Mouse (Mus musculus): Measurements from ENCODE around the gene Rnf8. TPM values are rescaled to one million over a fixed set of nuclear protein-coding genes. Genes with fewer than 3 reads are reported as not detected.

Rnf8 gene
- polyA plus RNA-seq, 1 experiment from 2014 or later = 63.7 TPM

DNA sequence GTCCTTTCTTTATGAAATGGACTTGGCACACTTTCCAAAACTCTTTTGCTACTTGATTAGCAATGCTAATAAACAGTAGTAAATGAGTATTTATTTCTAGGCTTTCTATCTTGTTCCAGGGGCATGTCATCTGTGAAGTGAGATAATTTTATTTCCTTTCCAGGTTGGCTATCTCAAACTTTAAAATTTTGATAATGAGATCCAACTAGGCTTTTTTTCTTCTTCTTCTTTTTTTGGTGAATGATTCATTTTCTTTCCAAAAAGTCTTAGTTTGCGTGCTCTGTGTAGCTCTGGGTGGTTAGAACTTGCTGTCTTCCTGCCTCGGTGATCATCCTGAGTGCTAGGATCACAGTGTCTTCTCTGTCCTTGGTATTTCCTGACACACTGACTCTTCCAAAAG is 78.2 kb downstream of the Rnf8 start:
- no peaks in the 10 kb centered on the region for H3K4me1 ChIP-seq (ENCODE audit: control insufficient read depth, insufficient read depth, low read length)
- no peak overlapping the region for H3K4me2 ChIP-seq (ENCODE audit: low read depth, low read length)
- ATAC-seq (ENCODE audit: insufficient read depth, low FRiP score) = no peak
- peaks cover 25% of the 10 kb centered on the region for H3K36me3 ChIP-seq (ENCODE audit: control insufficient read depth, insufficient read depth, low read length)
- no peaks in the 10 kb centered on the region for H3K9me3 ChIP-seq (replicated peaks; ENCODE audit: control insufficient read depth, low read length)
- no peaks in the 10 kb centered on the region for H3K27me3 ChIP-seq (ENCODE audit: control insufficient read depth, insufficient read depth, low read length)
- no peak overlapping the region for H3K4me3 ChIP-seq (replicated peaks; ENCODE audit: low read length)
- H3K27ac ChIP-seq (ENCODE audit: low read length) = no peak overlapping the region
- WGBS = 90% methylated on average over 2 of the region's 2 CpGs
- H3K9ac ChIP-seq (ENCODE audit: low read length) = no peak overlapping the region

DNA sequence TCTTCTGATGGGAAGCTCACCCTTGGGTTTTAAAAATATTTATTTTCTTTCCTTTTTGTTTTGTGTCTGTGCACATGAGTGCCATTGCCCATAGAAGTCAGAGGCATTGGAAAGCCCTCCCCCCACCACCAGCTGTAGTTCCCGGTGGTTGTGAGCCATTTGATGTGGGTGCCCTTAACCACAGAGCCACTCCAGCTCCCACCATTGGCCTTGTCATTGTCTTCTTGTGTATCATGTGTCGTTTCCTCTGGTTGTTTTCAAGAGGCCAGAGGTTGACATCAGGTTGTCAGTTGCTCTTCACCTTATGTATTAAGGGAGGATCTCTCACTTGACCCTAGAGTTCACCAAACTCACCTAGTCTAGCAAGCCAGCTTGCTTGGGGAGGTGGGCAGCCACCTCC is 79.0 kb downstream of the Rnf8 start:
- no peak for ATAC-seq (ENCODE audit: insufficient read depth, low FRiP score)
- H3K27me3 ChIP-seq (ENCODE audit: control insufficient read depth, insufficient read depth, low read length) = no peaks in the 10 kb centered on the region
- H3K9me3 ChIP-seq (replicated peaks; ENCODE audit: control insufficient read depth, low read length) = no peaks in the 10 kb centered on the region
- no peak overlapping the region for H3K4me2 ChIP-seq (ENCODE audit: low read depth, low read length)
- H3K9ac ChIP-seq (ENCODE audit: low read length) = no peak overlapping the region
- peaks cover 21% of the 10 kb centered on the region for H3K36me3 ChIP-seq (ENCODE audit: control insufficient read depth, insufficient read depth, low read length)
- H3K27ac ChIP-seq (ENCODE audit: low read length) = no peak overlapping the region
- H3K4me3 ChIP-seq (replicated peaks; ENCODE audit: low read length) = no peak overlapping the region
- WGBS = 70% methylated on average over 2 of the region's 2 CpGs
- H3K4me1 ChIP-seq (ENCODE audit: control insufficient read depth, insufficient read depth, low read length) = no peaks in the 10 kb centered on the region

GRCm38 (mm10) chr17:29694516-29694915 is 79.9 kb downstream of the Rnf8 start:
- ATAC-seq (ENCODE audit: insufficient read depth, low FRiP score) = no peak
- Histone ChIP-seq H3K4me1 (ENCODE audit: control insufficient read depth, insufficient read depth, low read length) (no peaks in the 10 kb centered on the region), H3K9me3 (replicated peaks; ENCODE audit: control insufficient read depth, low read length) (no peaks in the 10 kb centered on the region), H3K27ac (ENCODE audit: low read length) (no peak overlapping the region), H3K9ac (ENCODE audit: low read length) (no peak overlapping the region), H3K36me3 (ENCODE audit: control insufficient read depth, insufficient read depth, low read length) (peaks cover 21% of the 10 kb centered on the region), H3K27me3 (ENCODE audit: control insufficient read depth, insufficient read depth, low read length) (no peaks in the 10 kb centered on the region), H3K4me2 (ENCODE audit: low read depth, low read length) (no peak overlapping the region), H3K4me3 (replicated peaks; ENCODE audit: low read length) (no peak overlapping the region)
- WGBS = 78% methylated on average over 4 of the region's 4 CpGs

Small RNA genes lying within 50 kb of the gene (microRNA-seq; reads per million reads assigned to microRNA genes)
- gene Mir7667 = not detected

Other genes with a start within 250 kb of the Rnf8 start
- gene Pim1, start 124.0 kb upstream of the Rnf8 start, polyA plus RNA-seq (2015; fragmentation: Nextera tagmentation; extraction: Ambion mirVana) = 11.8 and 13.5 TPM in 2 replicates
- not detected in 2 replicates for gene Gm17657, start 65.2 kb upstream of the Rnf8 start, polyA plus RNA-seq (2015; fragmentation: Nextera tagmentation; extraction: Ambion mirVana)
- 10.9 and 12.2 TPM in 2 replicates for gene Tbc1d22b, start 65.0 kb upstream of the Rnf8 start, polyA plus RNA-seq (2015; fragmentation: Nextera tagmentation; extraction: Ambion mirVana)
- gene Tmem217, start 62.4 kb upstream of the Rnf8 start, polyA plus RNA-seq (2015; fragmentation: Nextera tagmentation; extraction: Ambion mirVana) = 0.61 and 0.65 TPM in 2 replicates
- 2.7 and 3.1 TPM in 2 replicates for gene Gm28043, start 86 bp downstream of the Rnf8 start, polyA plus RNA-seq (2015; fragmentation: Nextera tagmentation; extraction: Ambion mirVana)
- gene Cmtr1, start 45.8 kb downstream of the Rnf8 start, polyA plus RNA-seq (2015; fragmentation: Nextera tagmentation; extraction: Ambion mirVana) = 102 and 110 TPM in 2 replicates
- 11.0 and 14.5 TPM in 2 replicates for gene Ccdc167, start 102.3 kb downstream of the Rnf8 start, polyA plus RNA-seq (2015; fragmentation: Nextera tagmentation; extraction: Ambion mirVana)

Data from stomach, embryonic 16.5 days (tissue).